Mouse (Mus musculus): ENCODE results near the gene Atp2b4.

GRCm38 (mm10) chr1:133800512-133800911 lies 329 bp downstream of the Atp2b4 start:
- TF ChIP-seq TAL1 (IDR thresholded peaks at IDR 0.05; ENCODE audit: low read length) (no peak), GATA1 (IDR thresholded peaks at IDR 0.05; ENCODE audit: low read length) (no peak)

Measured in erythroblast, embryonic 14.5 days (primary cell).